Mouse (Mus musculus): ENCODE results near the gene Cntnap2. TPM values are rescaled to one million over a fixed set of nuclear protein-coding genes. Genes with fewer than 3 reads are reported as not detected.

The Cntnap2 gene
- total RNA-seq, 4 experiments from 2014 or later, result not detected

DNA sequence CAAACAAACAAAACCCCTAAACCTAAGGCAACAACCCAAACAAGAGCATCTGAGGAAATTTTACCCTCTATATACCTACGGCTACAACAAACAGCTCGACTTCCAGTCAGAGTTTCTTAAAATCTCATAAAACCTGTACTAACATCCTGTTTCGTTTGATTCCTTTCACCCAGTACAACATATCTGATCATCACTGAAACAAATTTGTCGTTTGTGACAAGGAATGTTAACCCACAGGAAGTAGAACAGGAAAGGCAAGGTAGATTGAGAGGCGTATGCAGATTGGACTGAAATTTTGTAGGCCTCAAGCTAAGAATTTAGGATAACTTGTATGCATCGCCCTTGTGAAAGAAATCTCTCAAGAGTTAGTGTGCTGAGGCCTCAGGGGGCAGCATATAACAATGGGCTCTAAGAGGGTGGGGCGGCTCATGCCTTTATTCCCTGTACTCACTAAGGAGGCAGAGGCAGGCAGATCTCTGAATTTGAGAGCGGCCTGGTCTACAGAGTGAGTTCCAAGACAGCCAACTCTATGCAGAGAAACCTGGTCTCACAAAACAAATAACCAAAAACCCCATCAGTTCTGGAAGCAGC is 2291.0 kb downstream of the Cntnap2 start:
- no peak for DNase-seq (ENCODE audit: low spot score)

Measured in heart, adult 8-10 months (tissue).